Mouse (Mus musculus) neural tube, embryonic 11.5 days (tissue): ENCODE measurements around the gene Kbtbd13. TPM values are rescaled to one million over a fixed set of nuclear protein-coding genes. Genes with fewer than 3 reads are reported as not detected.

ENCODE experiments used
- ATAC-seq: fragments of 200-750 bp; cut with Nextera tagmentation; 2 replicates; pipeline ENCODE4 v1.8.0; 2017; ENCODE audit warnings: moderate number of reproducible peaks, mild to moderate bottlenecking, moderate TSS enrichment, moderate library complexity; ENCODE audit not compliant: insufficient read depth, low FRiP score, low TSS enrichment
- DNase-seq: peaks from one replicate; pipeline ENCODE4 v3.0.0-alpha.2; 2015; ENCODE audit warnings: low spot score
- H3K27ac ChIP-seq: fragments of 300-500 bp; sonication (generic); 2 replicates; pipeline ENCODE4 v1.5.1; 2014; ENCODE audit warnings: low read depth, mild to moderate bottlenecking, low read length
- H3K27me3 ChIP-seq: fragments of 300-500 bp; sonication (generic); 2 replicates; pipeline ENCODE4 v1.6.1; 2014; ENCODE audit warnings: mild to moderate bottlenecking, low read length, mixed read lengths; ENCODE audit not compliant: control insufficient read depth, insufficient read depth
- H3K36me3 ChIP-seq: fragments of 300-500 bp; sonication (generic); 2 replicates; pipeline ENCODE4 v1.6.1; 2014; ENCODE audit warnings: mild to moderate bottlenecking, low read length, moderate library complexity, mixed read lengths; ENCODE audit not compliant: control insufficient read depth, insufficient read depth
- H3K4me1 ChIP-seq: fragments of 300-500 bp; sonication (generic); 2 replicates; pipeline ENCODE4 v1.6.1; 2014; ENCODE audit warnings: low read length, mixed read lengths; ENCODE audit not compliant: control insufficient read depth, insufficient read depth
- H3K4me2 ChIP-seq: fragments of 300-500 bp; sonication (generic); 2 replicates; pipeline ENCODE4 v1.6.1; 2014; ENCODE audit warnings: low read depth, mild to moderate bottlenecking, moderate library complexity
- H3K4me3 ChIP-seq: fragments of 300-500 bp; sonication (generic); 2 replicates; pipeline ENCODE4 v1.5.1; 2014; ENCODE audit warnings: low read depth, low read length
- H3K9ac ChIP-seq: fragments of 300-500 bp; sonication (generic); 2 replicates; pipeline ENCODE4 v1.6.1; 2014; ENCODE audit warnings: mild to moderate bottlenecking, low read length
- H3K9me3 ChIP-seq: fragments of 300-500 bp; sonication (generic); 2 replicates; pipeline ENCODE4 v1.6.1; 2016; ENCODE audit warnings: low read length; ENCODE audit not compliant: control insufficient read depth
- WGBS: fragments of 180-500 bp; shearing (Covaris S2); extraction: QIAGEN DNeasy Blood & Tissue Kit; methylation state at CpG from one replicate; pipeline ENCODE4 v1.1.7; 2014; 5-methylcytosine and 5-hydroxymethylcytosine counted together
- polyA plus RNA-seq: library from polyadenylated mRNA; unstranded; fragments of >200 nt; fragmentation: Nextera tagmentation; extraction: Ambion mirVana; gene quantifications from 2 replicates; pipeline ENCODE4 v1.2.1, GENCODE M21; 2014

Kbtbd13 gene
- polyA plus RNA-seq, 1 experiment from 2014 or later = 0.76 TPM

DNA sequence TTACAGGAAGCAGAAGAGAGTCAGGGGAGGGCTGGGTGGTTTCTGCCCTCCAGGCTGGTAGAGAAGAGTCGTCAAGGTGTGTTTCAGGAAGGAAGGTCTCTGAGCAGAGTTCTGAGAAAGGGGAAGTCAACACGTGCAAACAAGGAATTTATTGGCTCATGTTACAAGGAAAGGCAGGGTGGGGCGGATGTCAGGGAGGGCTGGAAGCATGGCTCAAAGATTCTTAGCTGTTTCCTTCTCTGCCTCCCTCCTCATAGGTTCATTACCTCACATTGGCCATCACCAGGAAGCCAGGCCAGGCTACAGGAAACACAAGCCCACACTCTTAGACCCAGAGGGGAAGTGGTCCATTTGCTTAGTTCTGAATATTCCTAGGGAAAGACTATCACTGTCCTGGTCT, 32.9 kb upstream of the Kbtbd13 start:
- no peaks in the 10 kb centered on the region for H3K27me3 ChIP-seq
- ATAC-seq = no peak
- WGBS = 43% methylated on average over 3 of the region's 3 CpGs
- H3K9ac ChIP-seq = no peak overlapping the region
- no peak overlapping the region for H3K27ac ChIP-seq
- no peak overlapping the region for H3K4me2 ChIP-seq
- no peak for DNase-seq
- no peaks in the 10 kb centered on the region for H3K9me3 ChIP-seq
- no peaks in the 10 kb centered on the region for H3K4me1 ChIP-seq
- no peak overlapping the region for H3K4me3 ChIP-seq
- no peaks in the 10 kb centered on the region for H3K36me3 ChIP-seq

DNA sequence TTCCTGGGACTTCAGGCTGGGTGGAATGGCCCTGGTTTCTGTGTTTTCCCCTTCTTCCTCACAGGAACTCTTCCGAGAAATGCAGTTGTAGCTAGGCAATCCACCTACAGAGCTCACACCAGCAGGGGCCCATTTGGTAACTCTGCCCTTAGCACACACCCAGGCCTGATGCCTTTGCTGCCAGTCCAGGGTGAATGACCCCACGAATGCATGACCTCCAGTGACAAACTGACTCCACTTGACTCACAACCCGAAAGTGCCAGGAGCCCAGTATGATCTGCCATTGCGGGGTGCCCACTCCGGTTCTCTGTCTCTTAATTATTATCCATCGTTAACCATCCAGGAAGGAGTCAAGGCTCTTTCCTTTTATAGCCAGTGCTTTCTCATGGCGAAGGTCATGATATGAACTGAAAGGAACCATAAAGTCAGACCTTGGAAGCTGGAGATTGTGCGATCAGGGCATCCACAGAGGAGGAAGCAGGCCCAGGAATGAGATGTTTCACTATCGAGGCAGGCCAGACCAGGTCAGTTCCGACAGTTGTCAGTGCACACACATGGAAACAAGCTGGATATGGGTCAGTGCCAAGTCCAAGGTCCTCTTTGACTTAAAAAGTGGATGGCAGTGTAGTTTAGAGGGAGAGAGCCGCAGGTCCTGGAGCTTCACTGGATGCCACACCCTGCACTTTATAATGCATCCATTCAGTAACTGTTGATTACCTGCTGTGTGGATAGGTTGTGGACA, 31.5 kb upstream of the Kbtbd13 start, which contains the start of gene Slc51b:
TSS of gene Slc51b (minus strand) at position 196 of the 742 bp plus-strand sequence.
- Histone ChIP-seq H3K36me3 (no peaks in the 10 kb centered on the region), H3K4me1 (no peaks in the 10 kb centered on the region), H3K4me2 (no peak within 1 kb of the TSS), H3K27ac (no peak within 1 kb of the TSS), H3K4me3 (no peak within 1 kb of the TSS), H3K9me3 (no peaks in the 10 kb centered on the region), H3K9ac (no peak within 1 kb of the TSS), H3K27me3 (no peaks in the 10 kb centered on the region)
- DNase-seq = no peak
- ATAC-seq = no peak
- WGBS = 83% methylated on average over 11 of the region's 11 CpGs

DNA sequence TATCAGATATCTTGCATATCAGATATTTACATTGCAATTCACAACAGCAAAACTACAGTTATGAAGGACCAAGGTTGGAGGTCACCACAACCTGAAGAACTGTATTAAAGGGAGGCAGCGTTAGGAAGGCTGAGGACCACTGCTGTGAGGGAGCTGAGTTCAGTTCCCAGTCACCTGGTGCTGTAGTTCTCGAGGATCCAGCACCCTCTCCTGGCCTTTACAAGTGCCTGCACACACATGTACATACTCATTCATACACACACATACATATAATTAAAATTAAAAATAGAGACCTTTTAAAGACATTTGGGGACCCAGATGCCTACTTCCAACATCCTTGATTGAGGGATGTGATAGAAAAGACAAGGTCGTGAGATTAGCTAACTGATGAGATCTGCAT, 28.2 kb upstream of the Kbtbd13 start:
- Histone ChIP-seq H3K36me3 (no peaks in the 10 kb centered on the region), H3K9ac (no peak overlapping the region), H3K4me3 (no peak overlapping the region), H3K27me3 (no peaks in the 10 kb centered on the region), H3K27ac (no peak overlapping the region), H3K4me2 (no peak overlapping the region), H3K9me3 (no peaks in the 10 kb centered on the region), H3K4me1 (no peaks in the 10 kb centered on the region)
- no peak for DNase-seq
- WGBS = 74% methylated on average over 3 of the region's 3 CpGs
- no peak for ATAC-seq

DNA sequence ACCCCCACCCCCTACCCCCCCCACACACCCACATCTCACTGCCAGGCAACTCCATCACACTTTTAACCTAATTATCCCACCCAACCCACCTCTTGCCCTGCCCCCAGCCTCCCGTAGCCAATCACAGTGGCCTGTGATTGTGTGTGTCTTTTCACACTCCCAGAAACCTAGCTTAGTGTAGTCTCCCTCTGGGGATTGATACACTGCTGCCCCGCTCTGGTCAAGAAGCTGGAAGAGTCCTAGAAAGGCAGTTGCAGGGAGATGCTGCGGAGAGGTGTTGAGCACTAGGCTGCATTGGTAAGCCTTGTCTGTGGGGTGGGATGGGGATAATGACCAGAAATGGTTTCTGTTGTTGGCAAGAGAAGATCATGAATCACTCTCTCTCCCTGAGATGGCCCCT, 26.3 kb upstream of the Kbtbd13 start:
- 33% methylated on average over 3 of the region's 3 CpGs for WGBS
- Histone ChIP-seq H3K9ac (no peak overlapping the region), H3K9me3 (no peaks in the 10 kb centered on the region), H3K4me1 (no peaks in the 10 kb centered on the region), H3K27me3 (no peaks in the 10 kb centered on the region), H3K36me3 (no peaks in the 10 kb centered on the region), H3K4me3 (no peak overlapping the region), H3K27ac (no peak overlapping the region), H3K4me2 (no peak overlapping the region)
- DNase-seq (no peak), ATAC-seq (no peak)

DNA sequence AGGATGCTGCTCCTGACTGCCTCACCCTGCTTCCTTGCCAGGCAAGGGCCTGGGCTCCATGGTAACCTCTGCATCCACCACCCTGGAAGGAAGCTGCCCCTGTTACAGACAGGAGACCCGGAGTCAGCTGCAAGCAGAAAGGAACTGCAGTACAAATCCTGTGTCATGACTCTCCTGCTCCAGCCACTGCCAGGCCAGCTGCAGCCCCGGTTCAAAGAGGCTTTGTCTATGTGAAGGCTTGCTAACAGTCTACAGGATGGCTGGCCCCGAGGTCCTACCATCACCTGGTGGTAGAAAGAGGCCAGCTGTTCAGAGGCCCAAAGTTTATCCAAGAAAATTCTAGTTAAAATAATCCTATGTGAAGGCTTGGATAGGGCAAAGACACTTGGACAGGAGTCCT, 19.9 kb upstream of the Kbtbd13 start:
- Histone ChIP-seq H3K4me2 (no peak overlapping the region), H3K9me3 (no peaks in the 10 kb centered on the region), H3K27me3 (no peaks in the 10 kb centered on the region), H3K9ac (no peak overlapping the region), H3K27ac (no peak overlapping the region), H3K36me3 (no peaks in the 10 kb centered on the region), H3K4me1 (no peaks in the 10 kb centered on the region), H3K4me3 (no peak overlapping the region)
- 70% methylated on average over 3 of the region's 3 CpGs for WGBS
- ATAC-seq = no peak
- no peak for DNase-seq

DNA sequence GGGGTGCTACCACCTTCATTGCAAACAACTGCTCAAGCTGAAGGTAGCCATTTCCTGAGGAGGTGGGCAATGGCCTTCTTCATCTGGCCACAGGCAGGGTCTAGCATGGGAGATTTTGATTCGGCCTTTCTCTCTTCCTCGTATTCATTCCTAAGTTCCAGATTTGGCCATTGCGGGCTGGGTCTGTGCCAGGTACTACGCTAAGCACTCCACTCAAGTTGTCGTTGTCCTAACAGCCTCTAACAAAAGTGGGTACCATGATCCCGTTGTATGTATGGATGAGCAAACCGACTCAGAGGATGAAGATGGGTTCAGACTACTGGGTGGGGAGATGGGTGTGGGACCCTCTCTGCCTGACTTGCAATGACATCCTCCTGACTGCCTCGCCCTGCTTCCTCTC, 18.9 kb upstream of the Kbtbd13 start:
- Histone ChIP-seq H3K27me3 (no peaks in the 10 kb centered on the region), H3K4me1 (no peaks in the 10 kb centered on the region), H3K9me3 (no peaks in the 10 kb centered on the region), H3K9ac (no peak overlapping the region), H3K4me3 (no peak overlapping the region), H3K27ac (no peak overlapping the region), H3K4me2 (no peak overlapping the region), H3K36me3 (no peaks in the 10 kb centered on the region)
- no peak for DNase-seq
- no peak for ATAC-seq
- WGBS = 91% methylated on average over 8 of the region's 8 CpGs

DNA sequence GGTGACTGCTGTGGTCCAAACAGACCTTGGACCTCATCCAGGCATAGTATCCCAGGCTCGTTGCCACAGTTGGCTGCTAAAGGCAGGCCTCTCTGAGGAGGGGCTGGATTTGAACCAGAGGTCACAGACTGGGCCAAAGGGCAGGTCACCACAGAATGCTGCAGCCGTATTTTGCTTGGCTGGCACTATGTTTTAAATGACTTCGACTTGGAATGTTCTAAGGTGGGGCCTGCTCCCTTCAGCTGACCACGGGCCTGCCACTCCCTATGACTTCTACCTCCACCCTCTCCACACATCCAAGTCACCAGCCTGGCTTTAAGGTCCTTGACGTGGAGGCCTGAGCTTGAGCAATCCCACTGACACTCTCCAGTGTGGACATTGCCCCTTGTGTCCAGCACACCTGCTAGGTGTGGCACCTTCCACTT, 17.4 kb upstream of the Kbtbd13 start:
- H3K27ac ChIP-seq = no peak overlapping the region
- ATAC-seq = no peak
- no peak overlapping the region for H3K9ac ChIP-seq
- no peaks in the 10 kb centered on the region for H3K9me3 ChIP-seq
- no peak overlapping the region for H3K4me3 ChIP-seq
- WGBS = 78% methylated on average over 5 of the region's 5 CpGs
- DNase-seq = no peak
- H3K27me3 ChIP-seq = no peaks in the 10 kb centered on the region
- no peaks in the 10 kb centered on the region for H3K4me1 ChIP-seq
- H3K4me2 ChIP-seq = no peak overlapping the region
- H3K36me3 ChIP-seq = no peaks in the 10 kb centered on the region

DNA sequence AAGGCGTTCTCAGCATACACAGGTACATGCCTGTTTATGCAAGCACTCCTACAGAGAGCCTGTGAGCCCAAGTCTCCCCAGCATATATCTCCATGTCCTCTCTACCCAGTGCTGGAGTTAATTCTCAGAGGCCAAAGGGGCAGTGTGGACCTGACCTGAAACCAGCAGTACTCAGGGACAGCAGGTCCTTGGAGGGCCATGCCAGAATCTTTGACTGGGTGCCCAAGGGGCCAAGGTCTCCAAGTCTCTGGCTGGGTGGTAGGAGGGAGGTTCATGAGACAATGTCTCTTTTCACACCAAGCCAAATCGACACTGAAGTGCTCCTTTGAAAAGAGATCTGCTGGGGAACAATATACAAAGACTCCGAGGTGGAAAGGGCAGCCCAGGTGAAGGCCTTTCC, 16.4 kb upstream of the Kbtbd13 start:
- ATAC-seq (no peak), DNase-seq (no peak)
- no peaks in the 10 kb centered on the region for H3K36me3 ChIP-seq
- no peak overlapping the region for H3K27ac ChIP-seq
- no peaks in the 10 kb centered on the region for H3K27me3 ChIP-seq
- H3K9me3 ChIP-seq = no peaks in the 10 kb centered on the region
- H3K4me1 ChIP-seq = no peaks in the 10 kb centered on the region
- H3K4me2 ChIP-seq = no peak overlapping the region
- 71% methylated on average over 3 of the region's 3 CpGs for WGBS
- no peak overlapping the region for H3K4me3 ChIP-seq
- no peak overlapping the region for H3K9ac ChIP-seq

DNA sequence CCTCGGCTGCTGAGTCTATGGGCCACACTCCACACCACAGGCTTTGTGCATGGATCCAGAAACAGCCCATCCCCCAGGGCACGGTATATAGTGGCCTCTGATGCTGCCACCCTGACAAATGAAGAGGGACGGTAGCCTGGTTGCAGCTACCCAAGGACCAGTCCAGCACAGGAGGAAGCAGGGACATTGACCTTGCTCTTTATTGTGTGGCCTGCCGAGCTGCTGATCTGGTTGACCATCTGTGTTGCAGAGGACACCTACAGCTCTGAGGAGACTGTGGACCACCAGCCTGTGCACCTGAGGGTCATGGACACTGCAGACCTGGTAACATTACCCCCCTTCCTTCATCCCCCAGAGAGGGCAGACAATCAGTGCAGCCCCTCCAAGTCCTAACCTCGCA, 15.9 kb upstream of the Kbtbd13 start:
- WGBS = 78% methylated on average over 5 of the region's 5 CpGs
- H3K4me1 ChIP-seq = no peaks in the 10 kb centered on the region
- no peak overlapping the region for H3K4me3 ChIP-seq

More for the DNA sequence above, 15.9 kb upstream of the Kbtbd13 start:
- no peaks in the 10 kb centered on the region for H3K9me3 ChIP-seq
- no peak overlapping the region for H3K27ac ChIP-seq
- H3K4me2 ChIP-seq = no peak overlapping the region
- no peak overlapping the region for H3K9ac ChIP-seq
- DNase-seq (no peak), ATAC-seq (no peak)
- no peaks in the 10 kb centered on the region for H3K27me3 ChIP-seq
- no peaks in the 10 kb centered on the region for H3K36me3 ChIP-seq
